Mouse (Mus musculus) MEL (cell line): ENCODE data around the gene Rassf3.

Experiments used
- RAD21 ChIP-seq: IDR thresholded peaks from 2 replicates; pipeline ENCODE4 v1.6.1; 2011; ENCODE audit warnings: mild to moderate bottlenecking, low read depth, low read length, improper control_type of control experiment
- USF1 ChIP-seq: IDR thresholded peaks from 2 replicates; pipeline ENCODE4 v1.6.1; 2014; ENCODE audit warnings: low read depth, mild to moderate bottlenecking, inconsistent platforms, low read length, improper control_type of control experiment, moderate library complexity

DNA sequence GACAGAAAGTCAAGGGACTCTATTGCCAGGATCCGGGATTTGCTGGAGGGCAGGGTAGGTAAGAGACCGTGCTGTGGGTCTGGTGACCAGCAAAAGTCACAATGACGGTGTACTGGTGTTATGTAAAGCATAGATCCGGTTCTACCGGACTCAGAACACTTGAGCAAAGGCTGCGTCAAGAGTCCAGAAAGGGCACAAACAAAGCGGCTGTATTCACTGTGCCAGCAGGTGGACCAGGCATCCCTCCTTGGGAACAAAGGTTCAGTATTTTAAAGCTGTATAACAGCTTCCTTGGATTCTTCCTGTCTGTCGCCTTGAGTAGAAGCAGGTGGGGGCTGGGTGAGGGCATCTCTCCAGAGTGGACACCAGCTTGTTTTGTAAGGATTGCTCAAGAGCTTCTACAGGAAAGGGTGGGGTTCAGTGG, 22.3 kb upstream of the Rassf3 start:
- TF ChIP-seq USF1: no peak
- no peak for TF ChIP-seq RAD21
